ENCODE assay signal across 9 mouse cellular contexts in genomic region chr5:114570791-114571450, GRCm38 (mm10). TPM values are rescaled to one million over a fixed set of nuclear protein-coding genes. Genes with fewer than 3 reads are reported as not detected.
A peak's percentile ranks its signal among the peaks of the same experiment; 100 is the strongest.
DNase-seq lines count a peak whose midpoint lies in the region; ATAC-seq and TF ChIP-seq lines count a peak whose summit lies in the region.
"Had no signal": no experiment of that assay in that cellular context is flagged by ENCODE, and none has a peak within 500 bp of the region (broad histone marks: within the 10 kb centered on the region; RNA-seq: fewer than 3 reads in every experiment).

No protein-coding gene starts in this region.

- H3K9ac ChIP-seq in liver, postnatal 0 days (replicated peaks) = 0 out of 2 replicates have a peak overlapping the region, but pooled peaks have one; percentile 16

- ATAC-seq in liver, postnatal 0 days = no peak

- no peaks in the 10 kb centered on the region for H3K9me3 ChIP-seq in liver, postnatal 0 days (ENCODE audit: low read length)

- no peak for TF ChIP-seq POLR2A in thymus, adult 2 months (IDR thresholded peaks at IDR 0.05; ENCODE audit: control insufficient read depth, extremely low read depth, insufficient read depth, low read length, poor library complexity)

- WGBS in liver, postnatal 0 days (ENCODE audit: insufficient replicate concordance) = 14% methylated on average over 14 of the region's 14 CpGs
- 52% methylated on average over 14 of the region's 14 CpGs for WGBS in thymus, adult 2 months

- H3K4me2 ChIP-seq in liver, postnatal 0 days (ENCODE audit: low read depth, low read length) = peak overlapping the region; percentile 63

- peak overlapping the region; percentile 37 for H3K4me3 ChIP-seq in liver, postnatal 0 days (ENCODE audit: low read depth, low read length)
- no peak overlapping the region for H3K4me3 ChIP-seq in thymus, adult 2 months (ENCODE audit: control insufficient read depth, insufficient read depth, low read length)

- peaks cover 30% of the 10 kb centered on the region for H3K27me3 ChIP-seq in liver, postnatal 0 days (ENCODE audit: insufficient read depth, low read length)
- H3K27me3 ChIP-seq in thymus, adult 2 months (ENCODE audit: control insufficient read depth, insufficient read depth, low read length) = no peaks in the 10 kb centered on the region

- no peak for TF ChIP-seq EP300 in liver, postnatal 0 days (IDR thresholded peaks at IDR 0.05; ENCODE audit: low read depth)

- peaks cover 42% of the 10 kb centered on the region for H3K4me1 ChIP-seq in liver, postnatal 0 days (ENCODE audit: insufficient read depth)
- peaks cover 62% of the 10 kb centered on the region for H3K4me1 ChIP-seq in thymus, adult 2 months (replicated peaks; ENCODE audit: control insufficient read depth, insufficient read depth, low read length)

- H3K27ac ChIP-seq in liver, postnatal 0 days (ENCODE audit: low read depth) = no peak overlapping the region
- H3K27ac ChIP-seq in thymus, adult 2 months (ENCODE audit: control insufficient read depth, insufficient read depth, low read length) = no peak overlapping the region

- no peak for TF ChIP-seq CTCF in liver, postnatal 0 days (IDR thresholded peaks at IDR 0.05; ENCODE audit: low read depth)
- no peak for TF ChIP-seq CTCF in thymus, adult 2 months (IDR thresholded peaks at IDR 0.05; ENCODE audit: borderline replicate concordance, control insufficient read depth, extremely low read depth, insufficient read depth, low read length, poor library complexity)

- DNase-seq in cerebellum, adult 11-12 months = peak; percentile 58
- no peak for DNase-seq in cerebellum, postnatal 4 days (ENCODE audit: low spot score in 2 of 2)
- DNase-seq in retina, postnatal 1 day = peak; percentile 43
- DNase-seq in retina, embryonic 14.5 days (ENCODE audit: low spot score) = no peak
- no peak for DNase-seq in liver, postnatal 0 days
- no peak for DNase-seq in thymus, adult 2 months
- no peak for DNase-seq in embryo, embryonic 10.5 days (ENCODE audit: low spot score)
- no peak for DNase-seq in right cerebral cortex, postnatal 14 days
- DNase-seq: adrenal gland, postnatal 10 days had no signal

- H3K36me3 ChIP-seq in liver, postnatal 0 days (replicated peaks; ENCODE audit: insufficient read depth, low read length) = no peaks in the 10 kb centered on the region
- H3K36me3 ChIP-seq in thymus, adult 2 months (ENCODE audit: control insufficient read depth, insufficient read depth, low read length) = no peaks in the 10 kb centered on the region

RNA-seq across cellular contexts. Expression of gene Fam222a, which starts 3.1 kb away (rescaled TPM):
- polyA plus RNA-seq in liver, postnatal 0 days (2015; fragmentation: Nextera tagmentation; extraction: Ambion mirVana) = 0.80 and 1.8 TPM in 2 replicates
- polyA plus RNA-seq in thymus, adult 2 months (2012; rRNA removed) = 15.3 and 18.4 TPM in 2 replicates

Comparison
In these comparisons a context has a peak if more than half of its experiments do, and no peak if none do; other contexts are left out.
1. DNase-seq: peak in cerebellum, adult 11-12 months (single experiment) and retina, postnatal 1 day (single experiment); none in cerebellum, postnatal 4 days (0 of 2), retina, embryonic 14.5 days (single experiment), liver, postnatal 0 days (single experiment), thymus, adult 2 months (single experiment), embryo, embryonic 10.5 days (single experiment) and right cerebral cortex, postnatal 14 days (single experiment).